Mouse (Mus musculus) left cerebral cortex, adult 8-10 months (tissue): Measurements from ENCODE around the gene Rin2. TPM values are rescaled to one million over a fixed set of nuclear protein-coding genes. Genes with fewer than 3 reads are reported as not detected.
A peak's percentile ranks its signal among the peaks of the same experiment; 100 is the strongest.

Experiments used
- DNase-seq, 2 experiments: peaks; one replicate each; pipeline ENCODE4 v3.0.0; 2022; ENCODE audit warnings: low spot score in 2 of 2
- total RNA-seq, 4 experiments: library from RNA; stranded (reverse); gene quantifications; 2 replicates each; pipeline ENCODE4 v1.2.4; 2022

The Rin2 gene
- total RNA-seq, 4 experiments from 2014 or later = 21.7 to 35.6 (median 25.8) TPM

GRCm38 (mm10) chr2:145861193-145862123 is 186.4 kb downstream of the Rin2 start:
- no peak for DNase-seq

DNA sequence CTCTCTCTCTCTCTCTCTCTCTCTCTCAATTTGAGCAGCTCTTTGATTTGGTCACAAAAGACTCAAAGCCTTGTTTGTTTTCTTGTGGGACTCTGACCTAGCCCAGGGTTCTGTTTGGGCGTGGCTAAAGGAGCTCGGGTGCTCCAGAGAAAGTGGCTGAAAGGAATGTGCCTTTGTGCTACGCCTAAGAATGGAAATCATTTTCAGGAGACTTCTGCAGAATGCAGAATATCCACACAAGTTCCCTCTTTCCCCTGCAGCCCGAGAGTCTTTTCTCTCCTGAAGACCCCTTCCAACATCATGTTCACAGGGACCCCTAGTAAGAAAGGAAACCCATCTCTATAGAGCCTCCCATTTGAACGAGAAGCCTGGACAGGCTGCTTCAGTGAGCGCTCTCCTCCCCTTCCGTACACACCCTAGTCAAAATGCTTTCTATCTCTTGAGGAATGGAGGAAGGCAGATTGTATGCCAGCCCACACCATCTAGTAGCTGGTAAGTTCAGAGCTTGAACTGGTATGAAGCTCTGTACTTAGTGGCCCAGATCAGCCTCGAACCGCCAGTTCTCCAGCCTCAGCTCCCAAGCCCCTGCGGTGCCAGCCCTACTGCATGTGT is 187.3 kb downstream of the Rin2 start:
- no peak for DNase-seq

DNA sequence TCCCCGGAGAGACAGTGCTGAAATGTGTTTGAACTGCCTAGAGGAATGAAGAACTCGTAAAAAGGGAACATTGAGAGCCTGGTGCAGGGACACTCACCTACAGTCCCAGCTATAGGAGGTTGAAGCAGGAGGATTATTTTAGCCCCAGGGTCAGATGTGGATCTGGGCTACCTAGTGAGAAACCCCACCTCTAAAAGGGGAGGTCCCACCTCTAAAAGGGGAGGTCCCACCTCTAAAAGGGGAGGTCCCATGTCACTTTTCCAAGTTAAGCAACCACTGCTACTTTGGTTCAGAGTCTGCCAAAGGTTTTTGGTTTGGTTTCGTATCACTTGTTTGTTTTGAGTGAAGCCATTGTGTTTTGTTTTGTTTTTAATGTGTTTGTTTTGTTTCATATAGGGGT is 190.3 kb downstream of the Rin2 start:
- no peak for DNase-seq

DNA sequence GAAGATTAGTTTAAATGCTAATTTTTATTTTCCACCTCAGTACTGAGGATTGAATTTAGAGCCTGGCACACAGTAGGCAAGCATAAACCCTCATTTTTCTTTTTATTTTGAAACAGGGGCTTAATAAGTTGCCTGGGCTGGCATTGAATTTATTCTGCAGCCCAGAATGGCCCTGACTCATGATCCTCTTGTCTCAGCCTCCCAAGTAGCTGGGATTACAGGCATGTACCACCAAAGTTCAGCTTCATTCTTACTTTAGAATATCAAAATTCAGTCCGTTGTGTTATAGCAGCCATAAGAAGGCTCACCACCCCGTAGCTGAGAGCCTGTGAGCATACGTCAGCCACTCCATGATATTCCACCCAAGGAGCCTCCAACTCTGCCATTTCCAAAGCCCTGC is 191.2 kb downstream of the Rin2 start:
- no peak for DNase-seq

DNA sequence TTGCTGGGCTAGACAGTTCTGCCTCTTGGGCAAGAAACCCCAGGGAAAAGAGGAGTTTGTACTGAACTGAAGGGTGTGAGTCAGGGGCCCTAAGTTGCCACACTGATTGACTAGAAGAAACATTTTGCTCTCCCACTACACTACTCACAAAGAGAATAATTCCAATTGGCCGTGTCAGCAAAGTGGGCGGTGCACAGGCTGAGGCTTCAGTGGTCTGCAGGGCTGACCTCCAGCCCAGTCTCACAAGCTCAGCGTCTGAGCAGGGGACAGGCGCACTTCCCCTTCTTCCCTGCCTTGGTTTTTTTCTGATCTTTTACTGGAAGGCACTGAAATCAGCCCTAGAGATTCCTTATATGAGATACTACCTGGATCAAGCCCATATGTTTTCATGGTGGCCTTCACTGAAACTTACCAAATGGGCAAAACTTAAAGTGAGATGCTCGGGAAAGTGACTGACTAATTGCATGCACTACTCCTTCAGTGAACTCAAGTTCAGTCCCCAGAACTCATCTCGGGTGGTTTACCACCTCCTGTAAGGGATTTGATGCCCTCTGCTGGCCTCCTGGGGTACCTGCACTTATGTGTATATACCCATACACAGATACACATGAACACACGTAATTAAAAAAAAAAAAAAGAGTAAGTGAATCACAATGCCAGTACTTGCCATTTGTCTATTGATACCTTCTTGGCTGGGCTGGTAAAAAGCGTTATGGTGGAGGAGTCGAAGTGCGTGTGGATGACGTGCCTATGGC is 191.9 kb downstream of the Rin2 start:
- DNase-seq = no peak

GRCm38 (mm10) chr2:145871308-145871707 is 196.3 kb downstream of the Rin2 start:
- no peak for DNase-seq

DNA sequence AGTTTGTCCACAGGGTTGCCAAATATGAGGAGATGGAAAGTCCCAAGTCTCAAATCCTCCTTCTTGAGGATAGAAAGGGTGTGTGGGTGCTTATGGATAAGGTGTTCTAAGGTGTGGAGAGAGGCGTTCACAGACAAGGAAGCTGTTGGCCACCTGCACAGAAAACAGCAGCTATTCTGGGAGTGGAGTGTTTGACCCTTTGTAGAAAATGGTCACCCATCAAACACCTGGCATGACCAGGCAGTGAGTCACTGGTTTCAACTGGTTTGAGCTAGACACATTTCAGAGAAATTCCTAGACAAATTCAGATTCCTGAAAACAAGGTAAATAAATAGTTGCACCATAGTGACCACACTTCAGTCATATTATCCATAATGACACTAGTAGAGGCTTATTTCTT is 197.1 kb downstream of the Rin2 start:
- no peak for DNase-seq

DNA sequence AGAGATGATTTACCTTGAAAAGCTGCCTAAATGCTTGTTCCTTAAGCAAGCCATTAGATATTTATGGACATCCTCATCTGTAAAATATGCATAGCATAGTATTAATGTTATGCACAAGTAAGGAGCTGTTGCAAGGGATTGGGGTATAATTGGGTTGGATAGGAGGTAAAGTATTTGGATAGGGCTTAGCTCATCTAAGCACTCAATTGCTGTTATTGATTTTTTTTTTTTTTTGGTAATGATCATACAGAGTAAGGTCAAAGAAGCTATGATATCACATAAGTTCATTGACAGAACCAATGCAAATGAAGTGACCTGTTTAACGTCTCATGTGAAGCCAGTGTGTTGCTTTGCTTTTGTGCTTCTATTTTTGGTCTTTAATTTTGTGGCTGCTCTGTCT is 198.9 kb downstream of the Rin2 start:
- no peak for DNase-seq

DNA sequence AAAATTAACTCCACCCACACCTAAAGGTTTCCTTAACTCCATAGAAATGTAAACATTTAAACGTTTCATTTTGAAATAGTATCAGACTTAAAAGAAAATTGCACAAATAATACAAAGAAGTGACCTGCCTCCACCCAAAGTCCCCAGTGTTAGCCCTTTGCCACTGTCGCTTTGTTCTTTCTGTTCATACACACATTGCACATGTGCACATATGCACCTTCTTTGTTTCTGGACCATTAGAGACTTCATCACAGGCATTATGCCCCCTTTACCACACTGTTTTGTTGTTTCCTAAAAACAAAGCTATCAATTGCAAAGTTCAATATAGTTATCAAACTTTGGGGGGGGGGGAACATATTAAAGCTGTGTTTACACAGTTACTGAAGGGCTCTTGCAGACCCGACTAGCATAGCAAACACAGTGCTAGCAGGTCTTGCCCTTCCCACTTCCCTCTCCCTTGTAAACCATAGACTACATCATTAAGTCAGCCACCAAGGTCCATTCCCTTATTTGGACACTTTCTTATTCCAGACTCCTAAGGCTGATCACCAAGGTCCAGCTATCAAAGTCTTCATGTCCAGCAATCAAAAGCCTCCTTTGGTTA is 200.0 kb downstream of the Rin2 start:
- DNase-seq = no peak

GRCm38 (mm10) chr2:145877191-145877590 is 202.2 kb downstream of the Rin2 start:
- DNase-seq = no peak

DNA sequence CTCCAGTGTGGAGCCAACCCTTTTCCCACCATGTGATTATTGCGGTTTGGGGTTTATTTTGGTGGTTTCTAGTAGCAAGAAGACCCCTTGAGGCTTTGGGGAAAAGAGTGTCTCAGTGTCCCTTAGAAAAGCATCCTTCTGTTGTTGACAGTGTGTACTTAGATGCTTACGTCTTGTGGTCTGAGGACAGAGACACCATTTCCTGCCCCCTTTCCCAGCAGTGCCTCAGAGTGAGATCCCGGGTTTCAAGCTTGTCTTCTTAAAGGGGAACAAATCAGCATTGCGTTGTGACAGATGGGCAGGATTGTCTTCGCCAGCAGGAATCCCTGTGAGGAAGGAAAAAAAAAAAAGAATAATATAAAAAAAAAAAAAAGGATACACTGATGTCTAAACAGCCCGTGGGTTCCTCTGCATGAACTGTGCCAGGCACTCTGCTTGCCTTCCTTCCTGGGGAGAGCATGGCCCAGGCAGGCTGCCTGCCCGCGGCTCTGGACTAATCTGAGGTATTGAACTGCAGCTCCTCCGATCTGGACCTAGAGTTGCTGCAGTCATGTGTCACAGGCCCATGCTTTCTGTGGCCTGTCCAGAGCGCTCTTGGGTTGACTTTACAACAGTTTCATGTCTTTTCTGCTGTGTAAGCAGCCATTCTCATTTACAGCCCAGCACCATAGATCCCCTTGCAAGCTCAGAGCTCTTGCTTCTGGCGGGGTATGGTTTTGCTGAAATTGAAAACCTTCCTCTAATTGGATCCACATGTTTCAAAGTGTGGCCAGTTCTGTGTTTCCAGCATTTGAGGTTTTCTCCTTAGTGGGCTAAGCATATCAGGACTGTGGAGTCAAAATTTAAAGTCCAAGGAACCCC is 206.1 kb downstream of the Rin2 start:
- DNase-seq = no peak

GRCm38 (mm10) chr2:145881932-145882331 is 206.9 kb downstream of the Rin2 start:
- no peak for DNase-seq

DNA sequence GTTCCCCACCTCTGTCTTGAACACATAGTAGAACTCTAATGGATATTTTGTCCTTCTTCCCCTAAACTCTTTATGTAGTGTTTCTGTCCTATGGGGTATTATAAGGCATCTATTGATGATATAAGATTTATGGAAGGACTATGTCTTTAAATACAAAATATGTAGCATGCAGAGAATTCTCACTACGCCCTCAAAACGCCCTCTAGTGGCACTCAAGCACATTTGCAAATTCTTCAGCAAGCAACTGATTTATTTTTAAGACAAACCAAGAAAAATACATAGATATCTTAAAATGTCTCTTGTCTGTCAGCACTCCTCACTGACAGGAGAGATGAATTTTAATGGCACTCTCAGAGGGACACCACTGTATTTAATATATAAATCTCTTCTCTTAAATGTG is 207.4 kb downstream of the Rin2 start:
- no peak for DNase-seq

DNA sequence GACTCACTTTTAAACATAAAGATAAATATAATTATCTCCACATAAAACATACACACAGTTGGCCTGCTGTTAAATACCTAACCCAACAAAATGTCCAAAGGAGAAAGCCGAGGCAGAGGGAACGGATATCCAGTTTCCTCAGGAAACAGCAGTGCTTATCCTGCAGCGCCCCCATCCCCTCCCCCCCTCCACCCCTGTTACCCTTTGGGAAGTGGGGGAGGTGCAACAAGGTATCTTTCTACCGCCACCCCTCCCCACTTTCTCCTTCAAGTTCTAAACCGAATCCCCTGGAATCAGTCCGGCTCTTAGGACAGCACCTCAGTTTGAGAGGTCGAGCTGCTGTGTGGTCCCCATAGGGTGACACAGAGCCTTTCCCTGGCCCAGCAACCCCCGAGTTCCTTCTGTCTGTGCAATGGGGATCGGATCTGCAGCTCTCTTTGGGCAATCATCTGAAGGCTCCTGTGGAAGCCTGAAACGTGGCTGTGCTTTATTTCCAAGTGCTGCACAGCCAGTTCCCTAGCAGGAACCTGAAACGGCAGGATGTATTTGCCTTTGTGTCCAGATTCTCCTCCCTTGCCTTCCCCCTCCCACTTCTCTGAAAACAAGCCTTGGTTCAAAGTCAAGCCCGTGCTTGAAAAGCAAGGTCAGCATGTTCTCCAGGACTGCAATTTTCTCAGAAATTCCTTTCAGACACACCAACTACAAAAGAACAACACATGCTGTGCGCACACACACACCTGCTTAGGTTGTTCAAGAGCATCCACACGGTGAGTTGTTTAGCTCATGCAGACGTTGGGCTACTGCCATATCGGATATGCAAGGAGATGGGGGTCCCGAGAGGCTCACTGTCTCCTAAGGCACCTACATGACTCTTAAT is 209.3 kb downstream of the Rin2 start:
- no peak for DNase-seq

- peak in 1 of 2 experiments; percentile 57 for DNase-seq
These were observed 210.1 kb downstream of the Rin2 start for GRCm38 (mm10) chr2:145884913-145885785.

DNA sequence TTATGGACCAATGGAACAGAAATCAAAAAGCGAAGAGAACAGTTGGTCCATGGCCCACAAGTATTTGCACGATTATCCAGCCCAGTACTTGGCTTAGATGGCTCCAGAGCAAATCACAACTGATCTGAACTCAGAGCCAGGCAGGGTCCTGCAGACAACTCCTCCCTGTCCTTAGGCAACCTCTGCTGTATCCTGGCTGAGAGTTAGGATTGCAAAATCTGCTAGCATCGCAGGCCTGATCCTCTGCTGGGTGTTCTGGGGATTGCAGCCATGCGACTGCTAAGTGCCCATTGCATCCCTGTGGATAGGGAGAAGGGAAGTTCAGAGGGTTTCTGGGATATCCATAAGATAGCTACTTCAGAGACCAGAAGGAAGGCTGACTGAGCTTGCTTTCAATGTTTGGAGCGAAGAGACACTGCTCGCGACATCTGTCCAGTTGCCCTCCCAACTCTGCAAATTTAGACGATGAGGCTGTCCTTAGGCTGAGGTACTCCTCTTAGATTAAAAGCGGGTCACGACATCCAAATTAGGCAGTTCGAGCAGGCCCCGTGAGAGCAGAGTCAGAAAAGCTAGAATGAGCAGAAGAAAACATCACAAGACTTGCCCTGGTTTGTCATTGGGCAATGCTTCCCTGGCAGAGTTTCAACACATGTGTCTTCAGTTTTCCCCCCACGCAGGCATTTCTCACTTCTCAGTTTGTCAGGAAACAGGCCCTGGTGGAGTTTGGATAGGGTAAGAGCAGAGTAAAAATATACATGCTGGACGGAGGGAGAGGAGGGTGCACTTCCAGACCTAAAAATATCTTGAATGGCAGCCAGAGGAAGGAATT is 213.1 kb downstream of the Rin2 start:
- peak; percentile 18 to 72 for DNase-seq

GRCm38 (mm10) chr2:145888766-145889480 is 213.9 kb downstream of the Rin2 start:
- no peak for DNase-seq
